Mouse (Mus musculus) Patski (cell line): ENCODE measurements around the gene Retreg3. TPM values are rescaled to one million over a fixed set of nuclear protein-coding genes. Genes with fewer than 3 reads are reported as not detected.

Experiments used
- ATAC-seq: fragments of 100-300 bp; one replicate; pipeline ENCODE4 v1.8.0; 2021
- CTCF ChIA-PET: fragments of 350-600 bp; sonication (Branson Sonifier 250); formaldehyde crosslinking; loops from one replicate; lab custom pipeline; 2022; ENCODE audit warnings: inconsistent platforms; lab: Charles Lee
- POLR2A ChIA-PET: fragments of 350-600 bp; sonication (Branson Sonifier 250); formaldehyde crosslinking; loops from one replicate; lab custom pipeline; 2022; ENCODE audit warnings: antibody characterized with exemption, inconsistent platforms; lab: Charles Lee
- DNase-seq: peaks from one replicate; pipeline ENCODE4 v3.0.0-alpha.2; 2011; ENCODE audit warnings: low read depth, low spot score
- H3K27me3 ChIP-seq: fragments of 371-371 bp; one replicate; pipeline ENCODE4 v1.5.1; 2021
- CTCF ChIP-seq: fragments of 100-300 bp; IDR thresholded peaks from one replicate; pipeline ENCODE4 v1.5.1; 2021
- in situ Hi-C: fragments of 300-500 bp; cut with MboI; formaldehyde crosslinking; loops from 3 replicates; pipeline ENCODE4 v1.11.1; 2018; ENCODE audit warnings: low pct_unique_long_range_greater_than_20kb, mixed read lengths
- polyA plus RNA-seq: library from polyadenylated mRNA; unstranded; gene quantifications from one replicate; pipeline ENCODE4 v1.2.3, GENCODE M21; 2021

Retreg3 gene
- polyA plus RNA-seq, 1 experiment from 2014 or later = 72.2 TPM

GRCm38 (mm10) chr11:101120545-101121188 is 974 bp upstream of the Retreg3 start:
- POLR2A ChIA-PET = interaction anchor here (0.6 kb wide), 1 partner anchor 147 kb away, joined by 3 read pairs; no protein-coding TSS in a partner anchor
- DNase-seq (no peak), ATAC-seq (peak; percentile 4)
- no peaks in the 10 kb centered on the region for H3K27me3 ChIP-seq
- CTCF ChIA-PET = interaction anchor here (1.6 to 2.6 kb wide), 3 partner anchors 15 to 55 kb away, joined by 4 to 5 read pairs (median 5); partner anchors contain the start of gene Ccr10
- TF ChIP-seq CTCF = no peak
- in situ Hi-C loops = no loop called here

DNA sequence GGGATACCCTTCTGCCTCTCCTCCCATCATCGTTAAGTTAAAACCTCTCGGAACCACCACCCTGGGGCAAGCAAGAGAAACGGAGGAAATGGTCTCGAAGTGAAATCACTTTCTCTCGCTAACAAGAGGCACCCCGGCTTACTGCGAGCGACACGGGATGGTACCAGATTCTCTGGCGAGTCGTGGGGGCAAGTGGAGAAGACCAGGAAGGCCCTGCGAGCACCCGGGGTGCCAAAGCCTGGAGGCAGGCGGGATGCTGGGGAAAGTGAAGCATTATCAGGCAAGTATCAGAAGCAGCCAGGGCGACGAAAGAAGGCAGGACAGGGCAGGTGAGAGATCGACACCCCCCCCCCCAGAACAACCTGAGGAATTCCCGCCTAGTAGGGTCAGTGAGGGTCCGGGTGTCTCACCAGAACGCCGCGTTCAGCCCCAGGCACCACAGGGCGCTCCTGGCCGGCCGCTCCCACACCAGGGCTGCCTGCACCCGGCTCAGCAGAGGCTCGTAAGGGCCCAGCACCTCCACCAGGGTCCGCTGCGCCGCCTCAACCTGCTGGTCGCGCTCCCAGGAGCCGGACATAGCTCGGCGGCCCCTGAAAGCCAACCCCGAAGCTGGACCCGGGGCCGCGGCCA is 447 bp downstream of the Retreg3 start:
- ATAC-seq (peak; percentile 21), DNase-seq (no peak)
- H3K27me3 ChIP-seq = no peaks in the 10 kb centered on the region
- in situ Hi-C loops = no loop called here
- ChIA-PET CTCF (interaction anchor here (1.2 to 1.6 kb wide), 3 partner anchors 14 to 55 kb away, joined by 3 to 5 read pairs (median 4); no protein-coding TSS in a partner anchor), POLR2A (interaction anchor here (0.6 to 2.2 kb wide), 6 partner anchors 11 to 197 kb away, joined by 3 to 8 read pairs (median 4); partner anchors contain the start of genes Mlx, Plekhh3, Psmc3ip and Psme3)
- no peak for TF ChIP-seq CTCF

- in situ Hi-C loops = no loop called here
- no peak for DNase-seq
- ATAC-seq = no peak
- POLR2A ChIA-PET = interaction anchor here (0.7 to 2.2 kb wide), 3 partner anchors 23 to 54 kb away, joined by 4 to 8 read pairs (median 4); partner anchors contain the start of genes Plekhh3 and Psmc3ip
- no peaks in the 10 kb centered on the region for H3K27me3 ChIP-seq
- TF ChIP-seq CTCF = no peak
- CTCF ChIA-PET = interaction anchor here (1.2 to 1.6 kb wide), 5 partner anchors 13 to 56 kb away, joined by 3 to 4 read pairs (median 3); partner anchors contain the start of gene Psmc3ip
These were observed 1.6 kb downstream of the Retreg3 start for GRCm38 (mm10) chr11:101118105-101118504.

GRCm38 (mm10) chr11:101115564-101115963 is 4.1 kb downstream of the Retreg3 start:
- in situ Hi-C loops = no loop called here
- TF ChIP-seq CTCF = no peak
- POLR2A ChIA-PET = interaction anchor here (1.2 kb wide), 1 partner anchor 11 kb away, joined by 3 read pairs; no protein-coding TSS in a partner anchor
- CTCF ChIA-PET = no interaction called here
- no peak for DNase-seq
- ATAC-seq = no peak
- no peaks in the 10 kb centered on the region for H3K27me3 ChIP-seq

- no peak for ATAC-seq
- no peak for DNase-seq
- CTCF ChIA-PET = no interaction called here
- POLR2A ChIA-PET = no interaction called here
- in situ Hi-C loops = no loop called here
- no peak for TF ChIP-seq CTCF
- no peaks in the 10 kb centered on the region for H3K27me3 ChIP-seq
These were observed 7.5 kb downstream of the Retreg3 start for GRCm38 (mm10) chr11:101112186-101112585.

- no peaks in the 10 kb centered on the region for H3K27me3 ChIP-seq
- ChIA-PET POLR2A (interaction anchor here (1.1 kb wide), 1 partner anchor 23 kb away, joined by 4 read pairs; no protein-coding TSS in a partner anchor), CTCF (interaction anchor here (0.6 kb wide), 1 partner anchor 316 kb away, joined by 3 read pairs; no protein-coding TSS in a partner anchor)
- no peak for ATAC-seq
- TF ChIP-seq CTCF = no peak
- in situ Hi-C loops = no loop called here
- no peak for DNase-seq
These were observed 8.5 kb downstream of the Retreg3 start for GRCm38 (mm10) chr11:101111178-101111577.

DNA sequence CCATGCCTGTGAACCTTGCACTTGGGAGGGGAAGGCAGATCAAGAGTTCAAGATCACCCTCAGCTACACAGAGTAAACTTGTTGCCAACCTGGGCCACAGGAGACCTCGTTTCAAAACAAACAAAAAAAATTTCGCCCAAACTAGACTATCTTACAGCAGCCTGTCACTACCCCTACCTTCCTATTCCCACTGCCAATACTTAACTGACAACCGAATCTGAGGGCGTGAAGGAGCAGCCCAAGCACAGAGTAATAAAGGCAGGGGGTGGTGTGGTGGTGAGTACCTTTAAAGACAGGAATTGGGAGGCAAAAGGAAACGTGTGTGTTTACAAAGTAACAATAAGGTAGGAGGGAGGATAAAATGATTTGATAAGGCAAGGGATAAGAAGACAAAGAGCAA is 9.0 kb downstream of the Retreg3 start:
- TF ChIP-seq CTCF = no peak
- in situ Hi-C loops = no loop called here
- ChIA-PET CTCF (interaction anchor here (0.6 kb wide), 1 partner anchor 316 kb away, joined by 3 read pairs; no protein-coding TSS in a partner anchor), POLR2A (interaction anchor here (1.1 kb wide), 1 partner anchor 23 kb away, joined by 4 read pairs; no protein-coding TSS in a partner anchor)
- ATAC-seq = no peak
- DNase-seq = no peak
- no peaks in the 10 kb centered on the region for H3K27me3 ChIP-seq

DNA sequence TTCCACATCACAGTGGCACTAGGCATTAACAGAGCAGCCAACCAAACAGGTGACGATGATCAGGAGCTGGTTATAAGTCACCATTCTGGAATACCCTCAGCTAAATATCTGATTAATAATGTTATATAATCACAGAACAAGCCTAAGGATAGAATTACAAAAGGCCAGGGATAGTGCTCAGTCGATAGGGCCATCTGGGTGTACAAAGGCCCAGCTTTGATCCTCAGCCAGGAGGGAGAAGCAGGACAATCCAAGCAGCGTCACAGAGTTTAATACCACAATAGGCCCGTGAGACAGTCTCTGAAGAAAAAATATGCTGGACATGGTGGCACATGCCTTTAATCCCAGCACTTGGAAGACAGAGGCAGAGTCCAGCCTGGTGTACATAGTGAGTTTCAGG is 10.3 kb downstream of the Retreg3 start:
- ChIA-PET POLR2A (interaction anchor here (1.0 kb wide), 1 partner anchor 14 kb away, joined by 3 read pairs; the partner anchor contains the start of gene Psmc3ip), CTCF (interaction anchor here (0.9 to 1.4 kb wide), 2 partner anchors 61 to 67 kb away, joined by 3 read pairs; partner anchors contain the start of gene Cntnap1)
- H3K27me3 ChIP-seq = no peaks in the 10 kb centered on the region
- in situ Hi-C loops = no loop called here
- ATAC-seq = no peak
- DNase-seq = no peak
- TF ChIP-seq CTCF = no peak

GRCm38 (mm10) chr11:101103011-101103410 is 16.7 kb downstream of the Retreg3 start:
- no peak for TF ChIP-seq CTCF
- POLR2A ChIA-PET = no interaction called here
- DNase-seq (no peak), ATAC-seq (no peak)
- no peaks in the 10 kb centered on the region for H3K27me3 ChIP-seq
- CTCF ChIA-PET = interaction anchor here (1.3 kb wide), 1 partner anchor 89 kb away, joined by 3 read pairs; no protein-coding TSS in a partner anchor
- in situ Hi-C loops = no loop called here

GRCm38 (mm10) chr11:101098231-101098630 is 21.5 kb downstream of the Retreg3 start:
- no peak for DNase-seq
- ChIA-PET CTCF (interaction anchor here (1.2 kb wide), 1 partner anchor 10 kb away, joined by 3 read pairs; no protein-coding TSS in a partner anchor), POLR2A (no interaction called here)
- no peak for TF ChIP-seq CTCF
- no peaks in the 10 kb centered on the region for H3K27me3 ChIP-seq
- ATAC-seq = no peak
- in situ Hi-C loops = no loop called here
